Mouse (Mus musculus): ENCODE data around the gene Tmem114. TPM values are rescaled to one million over a fixed set of nuclear protein-coding genes. Genes with fewer than 3 reads are reported as not detected.

The Tmem114 gene
- polyA plus RNA-seq, 1 experiment from 2014 or later, result not detected

Other genes with a start within 250 kb of the Tmem114 start
- gene Mettl22, start 45.7 kb upstream of the Tmem114 start, polyA plus RNA-seq (2016; fragmentation: Nextera tagmentation; extraction: Ambion mirVana), result 16.9 and 19.3 TPM in 2 replicates
- 36.4 and 41.8 TPM in 2 replicates for gene Abat, start 88.3 kb upstream of the Tmem114 start, polyA plus RNA-seq (2016; fragmentation: Nextera tagmentation; extraction: Ambion mirVana)
- 54.1 and 55.3 TPM in 2 replicates for gene Pmm2, start 212.5 kb upstream of the Tmem114 start, polyA plus RNA-seq (2016; fragmentation: Nextera tagmentation; extraction: Ambion mirVana)
- 22.9 and 24.7 TPM in 2 replicates for gene Tmem186, start 212.6 kb upstream of the Tmem114 start, polyA plus RNA-seq (2016; fragmentation: Nextera tagmentation; extraction: Ambion mirVana)
- 129 and 132 TPM in 2 replicates for gene Carhsp1, start 247.0 kb upstream of the Tmem114 start, polyA plus RNA-seq (2016; fragmentation: Nextera tagmentation; extraction: Ambion mirVana)